Mouse (Mus musculus) embryonic facial prominence, embryonic 15.5 days (tissue): Measurements from ENCODE around the gene Neurl3. TPM values are rescaled to one million over a fixed set of nuclear protein-coding genes. Genes with fewer than 3 reads are reported as not detected.

Experiments
- ATAC-seq: fragments of 200-750 bp; cut with Nextera tagmentation; 2 replicates; pipeline ENCODE4 v1.8.0; 2017; ENCODE audit warnings: low read depth, moderate TSS enrichment; ENCODE audit not compliant: insufficient number of reproducible peaks, low FRiP score, low TSS enrichment
- H3K27ac ChIP-seq: fragments of 300-500 bp; sonication (generic); replicated peaks from 2 replicates; pipeline ENCODE4 v1.5.1; 2015; ENCODE audit warnings: mild to moderate bottlenecking, inconsistent platforms
- H3K27me3 ChIP-seq: fragments of 300-500 bp; sonication (generic); 2 replicates; pipeline ENCODE4 v1.6.1; 2015; ENCODE audit warnings: inconsistent platforms
- H3K36me3 ChIP-seq: fragments of 300-500 bp; sonication (generic); 2 replicates; pipeline ENCODE4 v1.6.1; 2015; ENCODE audit warnings: mild to moderate bottlenecking, inconsistent platforms
- H3K4me1 ChIP-seq: fragments of 300-500 bp; sonication (generic); 2 replicates; pipeline ENCODE4 v1.6.1; 2015; ENCODE audit warnings: inconsistent platforms
- H3K4me2 ChIP-seq: fragments of 300-500 bp; sonication (generic); replicated peaks from 2 replicates; pipeline ENCODE4 v1.6.1; 2015; ENCODE audit warnings: mild to moderate bottlenecking, inconsistent platforms
- H3K4me3 ChIP-seq: fragments of 300-500 bp; sonication (generic); replicated peaks from 2 replicates; pipeline ENCODE4 v1.5.1; 2015; ENCODE audit warnings: mild to moderate bottlenecking, inconsistent platforms
- H3K9ac ChIP-seq: fragments of 300-500 bp; sonication (generic); 2 replicates; pipeline ENCODE4 v1.6.1; 2015; ENCODE audit warnings: inconsistent platforms
- H3K9me3 ChIP-seq: fragments of 300-500 bp; sonication (generic); replicated peaks from 2 replicates; pipeline ENCODE4 v1.6.1; 2016; ENCODE audit warnings: inconsistent platforms
- WGBS: fragments of 180-500 bp; shearing (Covaris S2); methylation state at CpG from one replicate; pipeline ENCODE4 v1.1.7; 2015; 5-methylcytosine and 5-hydroxymethylcytosine counted together
- polyA plus RNA-seq: library from polyadenylated mRNA; unstranded; fragments of >200 nt; fragmentation: Nextera tagmentation; extraction: Ambion mirVana; gene quantifications from 2 replicates; pipeline ENCODE4 v1.2.1, GENCODE M21; 2015

The Neurl3 gene
- polyA plus RNA-seq, 1 experiment from 2014 or later, result 1.5 TPM

GRCm38 (mm10) chr1:36255871-36256640, 18.4 kb downstream of the Neurl3 start:
- no peak overlapping the region for H3K4me2 ChIP-seq
- H3K4me1 ChIP-seq, result peaks cover 9% of the 10 kb centered on the region
- H3K36me3 ChIP-seq, result no peaks in the 10 kb centered on the region
- H3K4me3 ChIP-seq, result no peak overlapping the region
- 28% methylated on average over 20 of the region's 20 CpGs for WGBS
- ATAC-seq, result no peak
- no peak overlapping the region for H3K27ac ChIP-seq
- peaks cover 26% of the 10 kb centered on the region for H3K27me3 ChIP-seq
- H3K9me3 ChIP-seq, result no peaks in the 10 kb centered on the region
- no peak overlapping the region for H3K9ac ChIP-seq

GRCm38 (mm10) chr1:36254635-36255360, 19.7 kb downstream of the Neurl3 start:
- Histone ChIP-seq H3K27me3 (peaks cover 26% of the 10 kb centered on the region), H3K4me1 (peaks cover 9% of the 10 kb centered on the region), H3K36me3 (no peaks in the 10 kb centered on the region), H3K4me2 (peak overlapping the region; percentile 37), H3K4me3 (peak overlapping the region; percentile 25), H3K27ac (0 out of 2 replicates have a peak overlapping the region, but pooled peaks have one; percentile 17), H3K9ac (no peak overlapping the region), H3K9me3 (no peaks in the 10 kb centered on the region)
- WGBS, result 5% methylated on average over 25 of the region's 25 CpGs
- no peak for ATAC-seq

- Histone ChIP-seq H3K4me3 (no peak overlapping the region), H3K9me3 (no peaks in the 10 kb centered on the region), H3K36me3 (no peaks in the 10 kb centered on the region), H3K9ac (no peak overlapping the region), H3K27ac (no peak overlapping the region), H3K27me3 (peaks cover 26% of the 10 kb centered on the region), H3K4me1 (peaks cover 9% of the 10 kb centered on the region), H3K4me2 (no peak overlapping the region)
- no peak for ATAC-seq
- WGBS, result 8% methylated on average over 6 of the region's 6 CpGs
Measured at GRCm38 (mm10) chr1:36252791-36253190, 21.7 kb downstream of the Neurl3 start.

GRCm38 (mm10) chr1:36251426-36251825, 23.1 kb downstream of the Neurl3 start:
- Histone ChIP-seq H3K27me3 (peaks cover 26% of the 10 kb centered on the region), H3K4me2 (no peak overlapping the region), H3K9me3 (no peaks in the 10 kb centered on the region), H3K4me1 (peaks cover 9% of the 10 kb centered on the region), H3K4me3 (no peak overlapping the region), H3K9ac (no peak overlapping the region), H3K27ac (no peak overlapping the region), H3K36me3 (no peaks in the 10 kb centered on the region)
- ATAC-seq, result no peak
- WGBS, result 18% methylated on average over 9 of the region's 9 CpGs

- 48% methylated on average over 6 of the region's 6 CpGs for WGBS
Measured at GRCm38 (mm10) chr1:36246688-36247087, 27.8 kb downstream of the Neurl3 start.

GRCm38 (mm10) chr1:36244828-36245215, 29.7 kb downstream of the Neurl3 start:
- Histone ChIP-seq H3K27me3 (no peaks in the 10 kb centered on the region), H3K36me3 (no peaks in the 10 kb centered on the region), H3K9ac (no peak overlapping the region), H3K4me1 (peaks cover 19% of the 10 kb centered on the region), H3K4me2 (peak overlapping the region; percentile 79; the same call in 1 of the 2 replicates), H3K4me3 (no peak overlapping the region), H3K9me3 (no peaks in the 10 kb centered on the region), H3K27ac (no peak overlapping the region)
- WGBS, result 74% methylated on average over 4 of the region's 4 CpGs
- ATAC-seq, result no peak

More at GRCm38 (mm10) chr1:36246688-36247087, 27.8 kb downstream of the Neurl3 start:
- Histone ChIP-seq H3K9me3 (no peaks in the 10 kb centered on the region), H3K9ac (no peak overlapping the region), H3K4me1 (peaks cover 16% of the 10 kb centered on the region), H3K27me3 (no peaks in the 10 kb centered on the region), H3K27ac (no peak overlapping the region), H3K36me3 (no peaks in the 10 kb centered on the region), H3K4me2 (no peak overlapping the region), H3K4me3 (no peak overlapping the region)
- no peak for ATAC-seq

GRCm38 (mm10) chr1:36244058-36244827, 30.2 kb downstream of the Neurl3 start, which contains the start of gene Uggt1:
Uggt1 (minus strand) TSS chr1:36244720.
- Histone ChIP-seq H3K4me1 (peaks cover 19% of the 10 kb centered on the region), H3K27ac (peak within 1 kb of the TSS; percentile 82), H3K27me3 (no peaks in the 10 kb centered on the region)

GRCm38 (mm10) chr1:36243447-36244057, 30.9 kb downstream of the Neurl3 start:
- Histone ChIP-seq H3K9me3 (no peaks in the 10 kb centered on the region), H3K9ac (peak overlapping the region; percentile 76)
- WGBS, result 3% methylated on average over 21 of the region's 21 CpGs

More at GRCm38 (mm10) chr1:36244058-36244827, 30.2 kb downstream of the Neurl3 start, which contains the start of gene Uggt1:
- ATAC-seq, result peak; percentile 95
- H3K9ac ChIP-seq, result peak within 1 kb of the TSS; percentile 76
- H3K9me3 ChIP-seq, result no peaks in the 10 kb centered on the region
- H3K4me3 ChIP-seq, result peak within 1 kb of the TSS; percentile 96
- peak within 1 kb of the TSS; percentile 79 for H3K4me2 ChIP-seq
- WGBS, result 2% methylated on average over 49 of the region's 49 CpGs
- H3K36me3 ChIP-seq, result no peaks in the 10 kb centered on the region

GRCm38 (mm10) chr1:36241903-36242429, 32.5 kb downstream of the Neurl3 start:
- no peak for ATAC-seq
- Histone ChIP-seq H3K9ac (no peak overlapping the region), H3K4me2 (no peak overlapping the region)

More at GRCm38 (mm10) chr1:36243447-36244057, 30.9 kb downstream of the Neurl3 start:
- peak overlapping the region; percentile 79 for H3K4me2 ChIP-seq
- peak; percentile 13; the same call in 1 of the 2 replicates for ATAC-seq
- H3K4me1 ChIP-seq, result peaks cover 19% of the 10 kb centered on the region
- peak overlapping the region; percentile 82 for H3K27ac ChIP-seq
- no peaks in the 10 kb centered on the region for H3K36me3 ChIP-seq
- no peaks in the 10 kb centered on the region for H3K27me3 ChIP-seq
- peak overlapping the region; percentile 96 for H3K4me3 ChIP-seq

GRCm38 (mm10) chr1:36240176-36240575, 34.3 kb downstream of the Neurl3 start:
- no peak for ATAC-seq
- H3K4me1 ChIP-seq, result peaks cover 19% of the 10 kb centered on the region
- WGBS, result 50% methylated on average over 6 of the region's 6 CpGs

More at GRCm38 (mm10) chr1:36241903-36242429, 32.5 kb downstream of the Neurl3 start:
- Histone ChIP-seq H3K27ac (no peak overlapping the region), H3K9me3 (no peaks in the 10 kb centered on the region), H3K4me3 (no peak overlapping the region), H3K4me1 (peaks cover 19% of the 10 kb centered on the region), H3K36me3 (no peaks in the 10 kb centered on the region), H3K27me3 (no peaks in the 10 kb centered on the region)
- 84% methylated on average over 15 of the region's 15 CpGs for WGBS

More at GRCm38 (mm10) chr1:36240176-36240575, 34.3 kb downstream of the Neurl3 start:
- Histone ChIP-seq H3K27me3 (no peaks in the 10 kb centered on the region), H3K9me3 (no peaks in the 10 kb centered on the region), H3K36me3 (no peaks in the 10 kb centered on the region), H3K27ac (no peak overlapping the region), H3K4me3 (no peak overlapping the region), H3K4me2 (no peak overlapping the region), H3K9ac (no peak overlapping the region)
